Mouse (Mus musculus): ENCODE data around the gene Mtmr6.

Gene Mtmr6

DNA sequence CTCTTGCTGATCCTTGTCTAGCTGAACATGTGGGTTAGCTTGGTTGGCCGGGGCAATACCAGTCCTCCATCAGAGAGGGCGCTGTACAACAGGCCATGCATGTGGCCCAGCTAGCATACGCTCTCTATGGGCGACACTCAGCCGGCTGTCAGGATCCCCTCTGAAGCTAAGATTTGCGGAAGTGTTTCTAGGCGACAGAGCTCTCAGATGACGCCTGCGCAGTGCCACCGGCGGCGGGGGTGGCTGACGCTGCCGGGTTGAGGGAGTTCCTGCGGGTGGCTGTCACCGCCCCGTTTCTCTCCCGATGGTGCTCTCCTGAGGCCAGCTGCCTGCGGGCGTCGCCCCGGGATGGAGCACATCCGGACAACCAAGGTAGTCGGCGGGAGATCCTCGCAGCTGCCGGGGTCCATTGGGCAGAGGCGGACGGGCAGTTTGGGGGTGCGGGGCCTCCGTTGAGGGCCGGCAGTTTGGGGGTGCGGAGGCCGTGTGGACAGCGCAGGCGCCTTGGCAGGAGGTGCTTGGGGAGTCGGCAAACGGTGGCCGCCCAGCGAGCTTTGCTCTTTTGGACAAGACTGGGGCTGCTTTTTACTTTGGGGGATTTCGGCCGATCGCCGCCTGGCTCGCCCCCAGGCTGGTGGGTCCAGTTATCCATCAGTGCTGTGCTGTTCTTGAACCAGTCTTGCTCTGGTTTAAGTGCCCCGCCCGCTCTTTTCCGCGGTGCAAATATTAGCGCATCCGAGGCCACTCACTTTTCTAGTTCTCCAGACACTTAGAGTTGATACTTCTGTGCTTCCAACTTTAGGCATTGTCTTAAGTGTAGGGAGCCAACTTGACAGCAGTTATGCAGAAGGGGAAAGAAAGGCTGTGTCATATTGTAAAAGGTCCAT is at the start of gene Mtmr6:
Gene Mtmr6, plus strand, starts transcription at position 239 of the 887 bp plus-strand sequence.
- DNase-seq (ENCODE audit: low read depth in 1 of 2, low spot score in 2 of 2) = peak; percentile 87 to 88

DNA sequence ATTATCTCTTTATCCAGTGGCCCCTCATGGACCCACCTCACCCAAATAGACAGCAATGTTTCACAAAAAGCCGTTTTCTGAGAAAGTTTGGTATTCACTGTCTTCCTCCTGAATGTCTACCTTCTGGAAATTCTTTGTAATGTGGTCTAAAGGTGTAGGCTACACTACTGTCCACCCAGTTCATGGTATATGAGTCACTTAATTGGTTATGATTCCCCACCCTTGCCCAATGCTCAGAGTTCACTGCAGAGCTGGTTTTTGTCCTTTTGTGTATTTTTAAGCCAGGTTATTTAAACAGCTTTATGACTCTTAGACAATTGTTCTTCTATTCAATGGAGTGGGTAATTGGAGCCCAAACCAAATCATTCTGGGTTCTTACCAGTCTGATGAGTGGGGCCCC is 48.9 kb upstream of the Mtmr6 start:
- DNase-seq (ENCODE audit: low read depth in 1 of 2, low spot score in 2 of 2) = no peak

DNA sequence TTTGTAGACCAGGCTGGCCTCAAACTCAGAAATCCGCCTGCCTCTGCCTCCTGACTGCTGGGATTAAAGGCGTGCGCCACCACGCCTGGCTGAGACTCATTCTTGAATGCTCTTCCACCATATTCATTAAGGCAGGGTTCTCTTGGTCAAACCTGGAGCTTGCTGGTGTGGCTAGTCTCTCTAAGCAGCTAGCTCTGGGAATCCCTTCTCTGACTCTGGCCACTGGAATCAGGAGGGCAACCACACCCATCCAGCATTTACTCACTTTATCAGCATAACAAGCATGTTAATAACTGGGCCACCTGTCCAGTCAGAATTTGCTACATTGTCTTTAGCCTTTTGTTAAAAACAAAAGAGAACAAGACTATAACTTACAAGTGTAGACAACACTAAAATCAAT is 47.4 kb upstream of the Mtmr6 start:
- no peak for DNase-seq (ENCODE audit: low read depth in 1 of 2, low spot score in 2 of 2)

DNA sequence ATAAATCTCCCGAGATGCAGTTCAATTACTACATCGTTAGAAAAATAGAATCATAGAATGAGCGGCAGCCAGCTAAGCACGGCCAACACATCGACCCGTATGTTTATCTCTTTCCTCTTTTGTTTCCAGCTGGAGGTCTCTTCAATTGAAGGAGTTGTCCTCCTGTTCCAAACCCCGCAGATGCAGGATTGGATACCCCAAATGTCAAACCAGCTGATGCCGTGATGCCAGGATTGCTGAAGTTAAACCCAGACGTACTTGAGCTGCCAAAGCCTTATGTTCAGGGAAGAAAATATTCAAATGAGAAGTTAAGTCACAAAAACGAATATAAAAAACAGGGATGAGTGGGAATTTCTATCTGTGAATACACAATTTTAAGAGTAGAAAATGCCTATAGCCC is 45.1 kb upstream of the Mtmr6 start:
- DNase-seq (ENCODE audit: low read depth in 1 of 2, low spot score in 2 of 2) = no peak

DNA sequence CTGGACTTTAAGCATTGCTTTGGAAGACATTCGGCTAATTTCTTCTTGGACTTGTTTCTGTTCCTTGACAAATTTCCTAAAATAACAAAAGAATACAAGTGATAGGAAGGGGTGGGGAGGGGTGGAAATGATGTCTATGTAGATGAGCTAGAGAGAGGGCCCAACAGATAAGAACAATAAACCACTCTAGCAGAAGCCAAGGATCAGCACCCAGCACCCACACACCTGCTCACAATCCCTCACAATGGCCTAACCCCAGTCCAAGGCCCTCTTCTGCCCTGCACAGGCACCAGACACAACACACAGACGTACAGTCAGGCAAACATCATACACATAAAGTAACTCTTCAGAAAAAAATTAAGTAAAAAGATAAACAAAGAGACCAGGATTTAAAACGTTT is 26.5 kb upstream of the Mtmr6 start:
- DNase-seq (ENCODE audit: low read depth in 1 of 2, low spot score in 2 of 2) = no peak

DNA sequence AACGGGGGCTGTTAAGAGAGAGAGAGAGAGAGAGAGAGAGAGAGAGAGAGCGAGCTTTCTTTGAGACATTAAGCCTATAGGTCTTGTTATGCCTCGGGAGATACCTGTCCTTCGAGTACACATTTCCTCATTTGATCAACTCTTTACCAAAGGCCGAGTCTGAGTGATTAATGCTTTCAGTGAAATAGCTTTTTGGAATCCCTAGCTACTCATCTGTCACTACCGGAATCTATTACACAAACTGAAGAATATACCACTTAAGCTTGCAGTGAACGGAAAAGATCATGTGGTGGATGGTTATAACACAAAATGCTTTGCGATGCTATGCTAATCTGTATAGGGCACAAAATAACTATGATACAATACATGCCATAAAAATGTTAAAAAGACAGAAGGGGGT is 14.7 kb upstream of the Mtmr6 start:
- no peak for DNase-seq (ENCODE audit: low read depth in 1 of 2, low spot score in 2 of 2)

DNA sequence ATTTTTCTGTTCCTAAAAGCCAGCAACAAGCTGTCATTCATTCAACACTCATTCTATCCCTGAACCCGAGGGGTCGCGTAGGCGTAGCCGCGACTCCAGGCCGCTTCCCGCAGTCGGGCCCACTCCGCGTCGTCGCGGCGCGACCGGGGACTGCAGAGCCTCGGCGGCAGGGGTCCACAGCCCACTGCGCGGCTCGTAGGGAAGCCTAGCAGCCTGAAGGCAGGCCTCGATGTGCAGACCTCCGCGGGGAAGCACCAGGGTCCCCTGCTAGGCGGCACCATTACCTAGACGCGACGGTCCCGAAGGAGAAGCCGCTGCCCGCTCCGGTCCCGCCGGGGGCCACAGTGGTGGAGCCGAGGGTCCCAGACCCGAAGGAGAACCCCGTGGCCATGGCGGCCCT is 14.1 kb upstream of the Mtmr6 start:
- no peak for DNase-seq (ENCODE audit: low read depth in 1 of 2, low spot score in 2 of 2)

DNA sequence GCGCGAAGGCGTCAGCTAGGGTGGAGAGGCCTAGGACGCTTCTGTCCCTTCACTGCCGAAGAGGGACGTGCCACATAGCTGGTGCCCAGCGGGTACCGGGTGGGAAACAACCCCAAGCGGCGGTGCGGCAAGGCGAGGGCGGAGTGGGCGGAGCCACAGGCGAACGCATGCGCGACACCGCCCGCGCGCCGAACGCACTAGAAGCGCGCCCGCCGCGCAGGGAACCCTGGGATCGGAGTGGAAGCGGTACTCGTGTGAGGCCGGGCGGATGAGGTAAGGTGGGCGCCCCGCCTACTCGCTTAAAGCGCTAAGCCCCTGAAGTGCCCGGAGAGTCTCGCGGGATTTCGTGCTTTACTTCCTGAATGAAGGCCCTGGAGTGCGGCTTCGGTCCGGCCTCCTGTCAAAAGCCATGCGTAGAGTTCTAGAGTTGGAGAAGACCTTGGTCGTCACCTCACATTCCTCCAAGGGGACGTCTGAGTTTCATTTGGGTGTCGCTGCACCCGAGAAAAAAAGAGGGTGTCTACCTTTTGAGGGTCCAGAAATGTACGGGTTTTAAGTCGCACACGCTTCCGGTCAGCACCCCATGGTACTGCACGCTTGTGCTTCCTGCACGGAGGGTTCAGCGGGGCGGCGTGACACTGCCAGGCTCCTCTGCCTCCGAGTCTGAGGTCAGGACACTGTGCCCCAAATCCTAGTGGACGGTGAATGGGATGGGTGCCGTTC is 13.6 kb upstream of the Mtmr6 start, which contains the start of the genes Nupl1 and Gm49336:
Gene Nupl1, minus strand, starts transcription at position 151 of the 723 bp plus-strand sequence.
Gene Gm49336, minus strand, starts transcription at position 227 of the 723 bp plus-strand sequence.
- peak; percentile 94 to 96 for DNase-seq (ENCODE audit: low read depth in 1 of 2, low spot score in 2 of 2)

DNA sequence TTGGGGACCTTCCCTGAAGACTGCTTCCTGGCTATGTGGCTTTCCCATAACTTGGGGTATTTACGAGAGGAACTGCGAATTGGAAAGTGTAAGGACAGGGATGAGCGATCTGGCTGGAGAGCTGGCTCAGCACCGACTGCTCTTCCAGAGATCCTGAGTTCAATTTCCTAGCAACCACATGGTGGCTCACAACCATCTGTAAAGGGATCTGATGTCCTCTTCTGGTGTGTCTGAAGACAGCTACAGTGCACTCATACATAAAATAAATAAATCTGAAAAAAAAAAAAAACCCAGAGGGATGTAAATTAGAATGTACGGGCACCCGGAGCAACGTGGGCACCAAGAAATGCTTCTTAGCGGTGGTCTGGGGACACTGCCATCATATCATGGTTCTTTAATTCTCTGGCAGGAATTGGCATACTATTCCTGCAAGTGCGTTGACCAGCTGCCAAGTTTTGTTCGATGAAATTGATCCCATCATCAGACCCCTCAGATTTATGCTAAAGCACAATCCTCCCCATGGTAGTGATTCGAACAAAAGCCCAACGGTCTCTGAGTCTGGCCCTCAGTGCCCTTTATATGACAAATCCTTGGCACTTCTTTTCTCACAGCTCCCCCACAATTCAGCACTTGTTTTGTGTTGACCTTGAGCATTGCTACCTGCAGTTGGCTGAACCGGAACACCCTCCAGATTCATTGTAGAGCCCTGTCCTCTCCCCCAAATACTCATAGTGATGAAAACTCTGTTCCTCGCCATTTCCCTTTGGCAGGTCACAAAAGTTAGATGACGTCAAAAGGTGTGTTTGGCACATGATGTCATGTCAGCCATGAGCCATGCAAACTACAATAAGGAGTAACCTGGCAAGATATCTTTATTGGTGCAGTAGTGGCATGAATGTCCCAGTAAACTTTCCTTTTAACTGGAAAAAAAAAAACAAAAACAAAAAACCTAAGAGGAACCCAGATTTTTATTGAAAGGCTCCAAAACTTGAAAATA is 12.7 kb upstream of the Mtmr6 start:
- DNase-seq (ENCODE audit: low read depth in 1 of 2, low spot score in 2 of 2) = no peak

DNA sequence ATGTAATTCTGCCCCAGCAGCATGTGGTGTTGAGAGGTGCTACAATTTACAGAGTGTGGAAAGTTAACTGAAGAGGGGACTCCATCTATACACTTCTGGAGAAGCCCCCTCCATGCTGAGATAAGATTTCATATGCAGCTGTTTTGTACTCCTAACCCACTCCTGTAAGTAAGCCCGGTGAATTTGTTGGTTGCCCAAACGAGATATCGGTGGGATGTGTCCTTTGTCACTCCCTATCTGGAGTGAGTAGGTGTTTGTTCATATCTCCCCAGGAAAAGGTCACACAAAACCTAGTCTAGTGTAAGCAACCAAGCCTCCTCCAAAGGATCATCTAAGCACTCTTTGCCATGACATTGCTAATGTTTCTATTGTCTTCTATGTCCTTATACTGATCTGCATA is 11.6 kb upstream of the Mtmr6 start:
- DNase-seq (ENCODE audit: low read depth in 1 of 2, low spot score in 2 of 2) = no peak

DNA sequence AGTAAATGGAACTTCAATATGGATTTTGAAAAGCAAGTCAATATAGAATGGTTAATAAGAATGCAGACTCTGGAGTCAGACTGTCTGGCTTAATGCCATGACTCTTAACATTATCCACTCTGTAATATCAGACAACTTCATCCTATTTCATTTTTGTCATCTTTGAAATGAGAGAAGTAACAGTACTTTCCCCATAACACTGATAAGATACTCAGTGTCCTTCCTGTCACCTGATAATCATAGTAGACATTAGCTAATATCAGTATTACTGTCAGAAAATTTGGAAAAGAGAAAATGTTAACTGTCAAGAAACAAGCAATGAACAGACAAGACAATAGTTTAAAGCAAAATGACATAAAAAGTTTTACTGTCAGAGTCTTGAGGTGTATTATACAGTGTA is 10.3 kb upstream of the Mtmr6 start:
- no peak for DNase-seq (ENCODE audit: low read depth in 1 of 2, low spot score in 2 of 2)

DNA sequence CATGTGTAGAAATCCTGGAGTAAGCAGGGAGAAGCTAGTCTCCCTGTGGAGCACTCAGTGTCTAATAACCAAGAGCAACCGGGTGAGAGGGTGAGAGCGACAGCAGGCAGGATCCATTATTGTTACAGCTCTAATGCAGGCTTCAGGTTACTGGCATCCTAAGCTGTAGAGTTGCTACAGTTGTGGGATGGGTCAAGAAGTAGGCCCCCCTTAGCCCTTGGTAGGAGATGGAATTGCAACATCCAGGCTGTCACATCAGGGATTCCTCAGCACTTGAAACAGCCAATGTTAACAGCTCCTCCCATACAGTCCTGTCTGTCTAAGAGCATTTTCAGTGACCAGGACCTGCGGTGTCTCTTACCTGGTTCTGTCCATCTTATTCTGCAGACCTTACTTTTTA is 8.7 kb upstream of the Mtmr6 start:
- DNase-seq (ENCODE audit: low read depth in 1 of 2, low spot score in 2 of 2) = no peak

DNA sequence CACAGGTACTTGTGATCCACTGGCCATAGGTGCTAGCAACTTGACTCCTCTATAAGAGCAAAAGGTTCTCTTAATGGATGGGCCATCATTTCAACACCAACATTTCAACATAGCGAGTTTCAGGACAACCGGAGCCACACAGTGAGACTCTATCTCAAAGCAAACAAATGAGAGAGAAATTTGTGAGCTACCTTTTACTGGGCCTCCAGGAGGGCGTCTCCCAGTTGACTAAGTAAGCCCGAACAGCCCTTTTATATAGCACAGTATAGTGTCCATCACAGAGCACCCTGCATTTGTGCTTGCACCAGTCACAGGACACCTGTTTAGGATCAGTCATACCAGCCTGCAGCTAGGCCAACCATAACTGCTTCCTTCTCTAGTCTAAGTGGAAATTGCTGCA is 7.9 kb upstream of the Mtmr6 start:
- no peak for DNase-seq (ENCODE audit: low read depth in 1 of 2, low spot score in 2 of 2)

DNA sequence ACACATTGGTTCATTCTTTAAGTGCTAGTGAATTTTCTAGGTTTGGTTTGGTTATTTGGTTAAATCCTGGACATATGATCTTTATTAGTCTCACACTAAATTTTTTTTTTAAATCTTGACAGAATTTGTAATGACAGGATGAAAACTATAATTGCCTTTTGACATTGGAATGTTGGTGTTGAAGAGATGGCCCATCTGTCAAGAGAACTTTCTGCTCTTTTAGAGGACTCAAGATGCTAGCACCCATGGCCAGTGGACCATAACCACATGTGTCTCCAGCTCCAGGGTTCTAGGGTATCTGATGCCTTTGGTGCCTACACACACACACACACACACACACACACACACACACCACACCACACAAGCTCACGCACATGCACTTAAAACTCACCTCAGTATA is 7.2 kb upstream of the Mtmr6 start:
- DNase-seq (ENCODE audit: low read depth in 1 of 2, low spot score in 2 of 2) = no peak

DNA sequence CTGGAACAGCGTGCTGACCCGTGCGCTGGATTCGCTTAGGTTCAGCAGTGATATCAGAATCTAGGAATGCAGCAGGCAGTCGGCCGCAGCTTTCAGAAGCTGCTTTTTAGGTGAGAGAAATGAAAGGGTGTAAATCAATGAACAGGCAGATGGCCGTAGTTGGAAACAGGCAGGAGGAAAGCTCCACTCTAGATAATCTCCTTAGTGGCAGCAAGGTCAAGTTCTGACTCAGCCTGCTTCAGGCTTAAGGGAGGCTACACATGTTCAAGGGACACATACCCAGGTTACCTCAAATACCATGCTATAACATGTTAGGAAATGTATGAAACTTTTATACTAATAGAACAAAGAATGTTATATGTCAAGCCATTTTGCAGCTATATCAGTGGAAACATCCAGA is 2.7 kb upstream of the Mtmr6 start:
- DNase-seq (ENCODE audit: low read depth in 1 of 2, low spot score in 2 of 2) = no peak

DNA sequence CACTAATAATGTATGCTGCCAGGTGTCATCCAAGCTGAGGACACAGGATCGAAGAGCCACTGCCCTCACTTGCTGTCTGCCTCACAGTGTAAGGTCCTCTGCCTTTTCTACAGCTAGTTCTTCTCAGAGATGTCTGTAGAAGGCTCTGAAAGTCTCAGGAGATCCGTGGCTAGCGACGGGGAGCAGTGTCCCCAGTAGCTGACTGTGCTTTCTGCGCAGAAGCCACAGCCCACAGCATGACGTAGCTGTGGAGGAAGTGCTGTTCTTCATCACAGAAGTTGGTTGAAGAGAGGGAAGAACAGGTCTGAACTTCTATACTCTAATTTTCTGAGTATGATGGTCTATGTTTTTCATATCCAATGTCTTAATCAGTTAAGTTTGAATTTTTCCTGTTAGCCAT is 4.3 kb downstream of the Mtmr6 start:
- DNase-seq (ENCODE audit: low read depth in 1 of 2, low spot score in 2 of 2) = peak; percentile 11 to 45

DNA sequence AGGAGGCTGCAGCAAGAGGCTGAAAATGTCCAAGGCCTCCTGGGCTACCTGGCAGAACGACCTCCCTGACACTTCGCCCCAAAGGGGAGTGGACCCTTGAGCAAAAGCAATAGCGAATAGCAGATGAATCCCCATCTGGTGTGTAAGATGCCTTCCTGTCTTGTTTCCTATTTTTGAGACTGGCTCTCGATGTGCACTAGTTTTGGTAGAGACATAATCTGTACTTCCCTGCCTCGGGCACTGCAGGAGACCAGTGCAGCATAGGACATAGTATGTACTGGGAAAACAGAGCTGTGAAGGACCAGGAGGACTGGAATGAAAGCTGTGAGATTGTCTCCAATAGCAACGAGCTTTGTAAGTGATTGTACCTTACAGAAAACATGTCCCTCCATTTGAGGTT is 8.3 kb downstream of the Mtmr6 start:
- peak in 1 of 2 experiments; percentile 4 for DNase-seq (ENCODE audit: low read depth in 1 of 2, low spot score in 2 of 2)

DNA sequence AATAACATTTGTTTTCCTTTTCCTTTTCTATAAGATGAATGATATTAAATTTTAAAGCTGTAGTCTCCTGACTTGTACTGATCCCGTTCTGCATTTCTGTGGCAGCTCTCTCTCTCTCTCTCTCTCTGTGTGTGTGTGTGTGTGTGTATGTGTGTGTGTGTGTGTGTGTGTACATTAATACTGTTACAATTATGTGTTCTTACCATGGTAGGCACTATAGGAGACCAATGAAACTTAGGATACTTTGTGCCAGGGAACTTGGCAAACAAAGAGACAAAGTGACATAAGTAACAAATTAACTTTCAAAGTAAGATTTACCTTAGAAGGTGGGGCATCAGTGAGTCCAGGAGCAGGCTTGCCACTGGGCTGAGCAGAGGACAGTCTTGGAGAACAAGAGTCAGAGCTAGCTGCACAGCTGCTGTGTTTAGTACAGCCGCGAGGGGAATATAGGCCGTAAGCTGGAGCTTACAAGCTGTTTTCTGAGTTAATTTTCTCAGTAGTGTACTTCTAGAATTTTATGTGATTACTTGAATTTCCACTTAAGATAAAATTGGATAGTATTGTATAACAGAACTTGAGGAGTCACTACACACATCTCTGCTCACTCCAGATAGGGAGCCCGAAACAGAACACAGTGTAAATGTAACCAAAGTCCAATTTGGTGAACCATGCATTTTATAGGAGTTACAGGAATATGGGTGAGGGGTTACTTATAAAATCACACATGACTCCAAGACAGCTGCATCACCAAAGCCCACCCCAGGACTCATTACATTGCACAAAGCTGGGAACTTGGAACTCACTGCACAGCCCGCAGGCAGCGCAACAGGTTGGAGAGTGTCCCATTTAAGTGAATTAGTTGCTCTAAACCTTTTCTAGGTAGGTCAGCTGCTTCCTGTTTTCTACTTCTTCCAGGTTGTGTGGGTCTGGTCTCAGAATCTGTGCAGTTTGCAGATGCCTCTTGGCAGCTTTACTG is 10.6 kb downstream of the Mtmr6 start:
- no peak for DNase-seq (ENCODE audit: low read depth in 1 of 2, low spot score in 2 of 2)

DNA sequence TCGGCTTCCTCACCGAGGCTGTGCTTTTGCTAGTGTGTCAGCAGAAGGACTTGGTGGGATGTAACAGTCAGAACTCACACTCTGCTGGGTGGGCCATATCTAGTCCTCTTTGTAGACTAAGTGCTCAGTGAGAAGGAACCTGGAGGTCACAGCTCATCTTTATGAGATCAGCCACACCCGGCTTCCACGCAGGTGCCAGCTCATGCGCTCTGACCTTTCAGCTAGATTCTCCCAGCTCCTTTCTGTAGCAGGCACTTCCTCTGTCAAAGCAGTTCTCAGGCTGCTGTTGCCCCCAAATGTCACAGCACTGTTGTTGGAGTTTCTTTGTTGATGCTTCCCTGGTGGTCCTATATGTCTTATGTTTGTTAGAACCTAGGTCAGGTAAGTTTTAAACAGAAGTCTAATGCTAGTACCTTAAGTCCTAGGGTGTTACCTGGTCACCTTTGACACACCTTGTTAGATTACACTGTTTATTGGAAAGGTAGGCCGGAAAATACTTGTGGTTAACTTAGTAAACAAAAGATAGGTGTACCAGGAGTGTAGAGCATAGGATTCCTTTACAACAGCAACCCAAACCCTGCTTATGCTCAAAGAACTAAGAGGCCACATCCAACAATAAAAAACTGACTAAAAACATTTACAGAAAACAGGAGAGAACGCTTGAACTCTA is 21.3 kb downstream of the Mtmr6 start:
- no peak for DNase-seq (ENCODE audit: low read depth in 1 of 2, low spot score in 2 of 2)
